Mouse (Mus musculus): ENCODE measurements around the gene Ubl4b. TPM values are rescaled to one million over a fixed set of nuclear protein-coding genes. Genes with fewer than 3 reads are reported as not detected.

Ubl4b gene
- polyA plus RNA-seq (2014; fragmentation: Nextera tagmentation; extraction: Ambion mirVana), result not detected in 2 replicates

DNA sequence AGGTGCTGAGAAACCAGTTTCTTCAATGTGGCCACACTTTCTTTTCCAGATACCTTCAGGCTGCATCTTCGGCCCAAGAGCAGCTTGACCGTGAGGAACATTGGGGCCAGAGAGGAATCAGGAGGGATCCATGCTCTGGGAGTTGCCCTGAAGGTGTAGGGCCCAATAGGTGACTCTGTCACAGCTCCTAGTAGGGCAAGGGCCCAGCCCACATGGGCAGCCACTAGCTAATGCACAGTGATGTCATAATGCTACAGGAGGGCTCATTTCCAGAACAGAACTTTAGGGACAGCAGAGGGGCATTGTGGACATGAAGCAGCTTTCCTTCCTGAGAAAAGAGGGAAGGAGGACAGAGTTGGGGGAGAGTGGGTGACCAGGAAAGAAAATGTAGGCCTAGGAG lies at the start of gene Ubl4b:
Ubl4b (minus strand) TSS at position 232 of the 400 bp plus-strand sequence.
- H3K36me3 ChIP-seq (ENCODE audit: control insufficient read depth, insufficient read depth, low read length), result no peaks in the 10 kb centered on the region
- no peak for ATAC-seq (replicated peaks; ENCODE audit: low FRiP score)
- peak; percentile 33 for DNase-seq (ENCODE audit: low spot score)
- H3K4me3 ChIP-seq (ENCODE audit: low read depth, low read length), result no peak within 1 kb of the TSS
- no peak within 1 kb of the TSS for H3K27ac ChIP-seq (ENCODE audit: low read depth, low read length)
- no peaks in the 10 kb centered on the region for H3K4me1 ChIP-seq (replicated peaks; ENCODE audit: control insufficient read depth, insufficient read depth, low read length)
- no peaks in the 10 kb centered on the region for H3K9me3 ChIP-seq (ENCODE audit: control insufficient read depth, low read length)
- WGBS, result 87% methylated on average over 2 of the region's 2 CpGs
- no peak within 1 kb of the TSS for H3K4me2 ChIP-seq (ENCODE audit: low read depth, low read length, severe bottlenecking)
- no peak within 1 kb of the TSS for H3K9ac ChIP-seq (ENCODE audit: low read length)
- no peaks in the 10 kb centered on the region for H3K27me3 ChIP-seq (ENCODE audit: control insufficient read depth, insufficient read depth, low read length)

DNA sequence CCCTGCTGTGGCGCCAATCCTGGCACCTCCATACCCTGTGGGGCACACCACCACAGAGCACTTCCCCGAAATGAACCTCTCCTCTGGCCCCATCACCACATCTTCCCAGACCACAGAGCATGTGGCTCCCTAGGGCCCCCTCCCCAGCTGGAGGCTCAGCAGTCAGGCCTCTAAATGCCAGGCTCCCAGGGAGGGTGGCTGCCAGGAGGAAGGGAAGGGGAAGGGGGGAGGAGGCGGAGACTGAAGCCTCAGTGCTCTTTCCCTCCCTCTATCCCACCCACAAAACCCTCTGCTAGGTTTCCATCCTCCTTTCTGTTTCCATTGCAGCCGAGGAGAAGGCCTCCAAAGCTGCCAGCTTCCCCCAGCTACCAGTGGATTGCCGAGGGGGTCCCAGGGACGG lies 45.3 kb upstream of the Ubl4b start:
- Histone ChIP-seq H3K9ac (ENCODE audit: low read length) (no peak overlapping the region), H3K36me3 (ENCODE audit: control insufficient read depth, insufficient read depth, low read length) (no peaks in the 10 kb centered on the region), H3K27me3 (ENCODE audit: control insufficient read depth, insufficient read depth, low read length) (peaks cover 49% of the 10 kb centered on the region), H3K27ac (ENCODE audit: low read depth, low read length) (no peak overlapping the region), H3K4me2 (ENCODE audit: low read depth, low read length, severe bottlenecking) (no peak overlapping the region), H3K4me3 (ENCODE audit: low read depth, low read length) (no peak overlapping the region), H3K9me3 (ENCODE audit: control insufficient read depth, low read length) (no peaks in the 10 kb centered on the region), H3K4me1 (replicated peaks; ENCODE audit: control insufficient read depth, insufficient read depth, low read length) (peaks cover 6% of the 10 kb centered on the region; the same call in 1 of the 2 replicates)
- ATAC-seq (replicated peaks; ENCODE audit: low FRiP score) (no peak), DNase-seq (ENCODE audit: low spot score) (no peak)
- 35% methylated on average over 5 of the region's 6 CpGs for WGBS

DNA sequence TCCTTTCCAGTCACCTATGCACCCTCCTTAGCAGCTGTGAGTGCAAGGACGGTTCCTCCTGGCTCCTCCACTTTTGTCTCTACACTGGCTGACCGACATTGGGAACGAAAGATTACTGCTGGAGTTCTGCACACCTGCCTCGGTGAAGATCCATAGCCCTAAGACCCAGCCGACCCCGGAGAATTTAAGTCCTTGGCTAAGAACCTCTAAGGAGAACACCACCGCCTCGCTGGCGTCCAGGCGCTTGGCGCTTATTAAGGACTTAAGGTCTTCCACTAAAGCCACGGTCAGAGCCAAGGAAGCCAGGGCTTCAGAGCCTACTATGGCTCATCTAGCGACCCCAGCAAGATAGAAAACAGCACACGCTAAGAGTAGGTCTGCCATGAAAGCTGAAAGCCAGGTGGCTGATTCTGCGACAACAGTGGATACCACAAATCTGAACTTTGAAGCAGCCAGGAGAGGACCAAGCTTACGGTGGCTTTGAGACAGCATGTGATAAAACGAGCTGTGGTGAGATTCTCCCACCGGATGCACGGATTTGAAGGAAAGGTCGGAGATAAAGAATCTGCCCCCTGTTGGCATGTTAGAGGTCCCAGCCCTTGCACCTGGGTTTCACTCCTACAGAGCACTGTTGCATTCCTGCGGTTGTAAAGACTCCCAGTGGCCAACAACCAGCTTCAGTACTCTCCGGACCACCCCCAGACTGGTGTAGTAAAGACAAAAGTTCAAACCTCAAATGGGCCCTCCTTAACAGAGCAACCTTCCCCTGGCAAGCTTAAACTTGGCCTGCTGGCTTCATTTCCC lies 42.9 kb upstream of the Ubl4b start:
- Histone ChIP-seq H3K4me1 (replicated peaks; ENCODE audit: control insufficient read depth, insufficient read depth, low read length) (peaks cover 10% of the 10 kb centered on the region; the same call in 1 of the 2 replicates), H3K9ac (ENCODE audit: low read length) (no peak overlapping the region), H3K27ac (ENCODE audit: low read depth, low read length) (no peak overlapping the region), H3K9me3 (ENCODE audit: control insufficient read depth, low read length) (no peaks in the 10 kb centered on the region), H3K4me3 (ENCODE audit: low read depth, low read length) (no peak overlapping the region), H3K27me3 (ENCODE audit: control insufficient read depth, insufficient read depth, low read length) (peaks cover 70% of the 10 kb centered on the region), H3K36me3 (ENCODE audit: control insufficient read depth, insufficient read depth, low read length) (no peaks in the 10 kb centered on the region), H3K4me2 (ENCODE audit: low read depth, low read length, severe bottlenecking) (peak overlapping the region; percentile 18; the same call in 1 of the 2 replicates)
- ATAC-seq (replicated peaks; ENCODE audit: low FRiP score), result no peak
- no peak for DNase-seq (ENCODE audit: low spot score)
- 3% methylated on average over 22 of the region's 22 CpGs for WGBS

DNA sequence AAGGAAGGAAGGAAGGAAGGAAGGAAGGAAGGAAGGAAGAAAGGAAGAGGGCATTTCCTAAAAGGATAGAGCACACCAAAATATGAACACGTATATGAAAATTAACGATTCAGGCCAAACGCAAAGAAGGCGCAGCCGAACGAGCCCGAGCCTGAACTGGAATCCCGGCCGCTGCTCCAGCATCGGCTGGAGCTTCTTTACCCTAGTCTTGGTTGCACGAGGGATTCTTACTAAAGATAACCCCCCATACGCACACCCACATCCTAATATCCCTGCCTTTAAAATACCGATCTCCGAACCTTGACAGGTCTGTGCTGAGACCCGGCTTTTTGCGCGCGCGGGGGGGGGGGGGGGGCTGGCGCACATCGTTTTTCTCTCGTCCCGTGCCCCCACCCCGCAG lies 42.3 kb upstream of the Ubl4b start:
- Histone ChIP-seq H3K27me3 (ENCODE audit: control insufficient read depth, insufficient read depth, low read length) (peaks cover 75% of the 10 kb centered on the region), H3K27ac (ENCODE audit: low read depth, low read length) (no peak overlapping the region), H3K9me3 (ENCODE audit: control insufficient read depth, low read length) (no peaks in the 10 kb centered on the region), H3K4me1 (replicated peaks; ENCODE audit: control insufficient read depth, insufficient read depth, low read length) (peaks cover 10% of the 10 kb centered on the region; the same call in 1 of the 2 replicates), H3K4me3 (ENCODE audit: low read depth, low read length) (no peak overlapping the region), H3K36me3 (ENCODE audit: control insufficient read depth, insufficient read depth, low read length) (no peaks in the 10 kb centered on the region), H3K9ac (ENCODE audit: low read length) (no peak overlapping the region), H3K4me2 (ENCODE audit: low read depth, low read length, severe bottlenecking) (peak overlapping the region; percentile 18; the same call in 1 of the 2 replicates)
- DNase-seq (ENCODE audit: low spot score), result no peak
- 3% methylated on average over 21 of the region's 24 CpGs for WGBS
- ATAC-seq (replicated peaks; ENCODE audit: low FRiP score), result no peak

DNA sequence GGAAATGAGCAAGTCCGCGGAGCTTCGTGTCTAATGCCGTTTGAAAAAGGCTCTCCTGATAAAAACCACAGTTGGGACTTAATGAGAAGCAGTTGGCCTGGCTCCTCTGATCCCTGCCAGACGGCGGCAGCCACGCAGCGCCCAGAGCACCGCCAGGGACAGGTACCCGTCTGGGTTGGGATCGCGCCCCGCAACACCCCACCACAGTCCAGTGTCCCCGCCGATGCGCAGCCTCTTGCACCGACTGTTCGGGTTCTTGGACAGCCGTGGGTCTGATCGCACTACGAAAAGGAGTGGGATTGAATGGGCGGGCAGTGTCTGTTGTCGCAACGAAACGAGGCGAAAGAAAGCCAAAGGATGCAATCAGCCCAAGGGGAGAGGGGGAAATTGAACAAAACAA lies 41.7 kb upstream of the Ubl4b start:
- peak; percentile 76 for DNase-seq (ENCODE audit: low spot score)
- Histone ChIP-seq H3K9ac (ENCODE audit: low read length) (no peak overlapping the region), H3K4me3 (ENCODE audit: low read depth, low read length) (peak overlapping the region; percentile 40; the same call in 1 of the 2 replicates), H3K27ac (ENCODE audit: low read depth, low read length) (no peak overlapping the region), H3K4me2 (ENCODE audit: low read depth, low read length, severe bottlenecking) (peak overlapping the region; percentile 27; the same call in 1 of the 2 replicates), H3K27me3 (ENCODE audit: control insufficient read depth, insufficient read depth, low read length) (peaks cover 75% of the 10 kb centered on the region), H3K36me3 (ENCODE audit: control insufficient read depth, insufficient read depth, low read length) (no peaks in the 10 kb centered on the region), H3K4me1 (replicated peaks; ENCODE audit: control insufficient read depth, insufficient read depth, low read length) (peaks cover 10% of the 10 kb centered on the region; the same call in 1 of the 2 replicates), H3K9me3 (ENCODE audit: control insufficient read depth, low read length) (no peaks in the 10 kb centered on the region)
- WGBS, result under 1% methylated on average over 26 of the region's 26 CpGs
- ATAC-seq (replicated peaks; ENCODE audit: low FRiP score), result no peak

DNA sequence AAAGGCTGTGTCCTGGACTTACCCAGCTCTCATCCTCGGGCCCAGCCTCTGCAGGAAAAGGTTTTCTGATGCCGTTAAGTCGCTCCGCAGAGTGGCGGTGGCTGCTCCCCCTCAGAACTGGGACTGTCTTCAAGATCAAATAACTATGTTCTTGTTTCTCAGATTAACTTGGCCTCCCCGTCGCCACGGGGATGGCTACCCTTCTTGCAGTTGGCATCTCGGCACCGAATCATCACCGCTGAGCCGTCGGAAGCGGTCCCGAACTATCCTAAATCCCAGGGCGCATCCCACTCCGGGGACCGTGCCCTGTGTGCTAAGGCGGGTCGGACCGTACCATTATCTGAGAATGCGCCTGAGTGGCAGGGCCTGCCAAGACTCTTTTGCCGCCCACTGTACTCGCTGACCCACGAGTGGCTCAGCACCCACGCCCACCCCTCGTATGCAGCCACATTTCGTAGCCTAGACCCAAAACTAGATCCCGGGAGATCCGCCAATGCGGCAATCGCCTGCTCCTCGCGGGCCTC lies 41.1 kb upstream of the Ubl4b start:
- DNase-seq (ENCODE audit: low spot score), result peak; percentile 70
- Histone ChIP-seq H3K4me2 (ENCODE audit: low read depth, low read length, severe bottlenecking) (peak overlapping the region; percentile 69; the same call in 1 of the 2 replicates), H3K9me3 (ENCODE audit: control insufficient read depth, low read length) (no peaks in the 10 kb centered on the region), H3K27ac (ENCODE audit: low read depth, low read length) (no peak overlapping the region), H3K4me3 (ENCODE audit: low read depth, low read length) (peak overlapping the region; percentile 40), H3K9ac (ENCODE audit: low read length) (peak overlapping the region; percentile 47; the same call in 1 of the 2 replicates), H3K27me3 (ENCODE audit: control insufficient read depth, insufficient read depth, low read length) (peaks cover 75% of the 10 kb centered on the region), H3K4me1 (replicated peaks; ENCODE audit: control insufficient read depth, insufficient read depth, low read length) (peaks cover 10% of the 10 kb centered on the region; the same call in 1 of the 2 replicates), H3K36me3 (ENCODE audit: control insufficient read depth, insufficient read depth, low read length) (no peaks in the 10 kb centered on the region)
- under 1% methylated on average over 34 of the region's 34 CpGs for WGBS
- ATAC-seq (replicated peaks; ENCODE audit: low FRiP score), result 0 out of 2 replicates have a peak, but pooled peaks have one; percentile 14

DNA sequence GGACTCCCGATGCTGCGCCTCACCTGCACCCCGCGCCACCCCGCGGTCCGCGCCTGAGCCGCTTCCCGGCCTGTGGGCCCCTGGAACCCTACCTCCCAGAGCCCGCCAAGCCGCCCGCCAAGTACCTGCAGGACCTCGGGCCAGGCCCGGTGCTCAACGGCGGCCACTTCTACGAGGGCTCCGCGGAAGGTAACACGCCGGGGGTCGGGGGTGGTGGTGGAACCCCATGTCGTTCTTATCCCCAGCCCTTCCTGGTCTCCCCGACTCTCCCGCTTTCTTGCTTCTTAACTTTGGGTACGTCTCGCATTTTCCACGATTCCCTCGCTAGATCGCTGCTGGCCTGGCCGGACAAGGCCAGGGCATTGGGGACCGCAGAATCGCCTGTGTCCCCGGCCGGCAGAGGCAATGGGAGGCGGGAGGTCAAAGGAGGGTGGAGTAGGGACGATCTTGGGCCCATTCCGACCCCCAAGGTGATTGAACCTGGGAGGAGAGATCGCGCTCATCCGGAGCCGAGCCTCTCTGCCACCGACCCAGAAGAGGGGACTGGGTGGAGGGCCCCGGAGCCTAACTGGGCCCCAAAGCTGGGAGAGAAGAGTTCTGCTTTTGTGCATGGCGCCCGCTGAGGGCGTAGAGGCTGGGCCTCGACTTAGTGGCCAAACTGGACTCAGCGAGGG lies 40.5 kb upstream of the Ubl4b start:
- H3K4me3 ChIP-seq (ENCODE audit: low read depth, low read length), result peak overlapping the region; percentile 40
- no peaks in the 10 kb centered on the region for H3K9me3 ChIP-seq (ENCODE audit: control insufficient read depth, low read length)
- DNase-seq (ENCODE audit: low spot score), result peak; percentile 68
- under 1% methylated on average over 50 of the region's 50 CpGs for WGBS
- peak overlapping the region; percentile 69 for H3K4me2 ChIP-seq (ENCODE audit: low read depth, low read length, severe bottlenecking)
- H3K27ac ChIP-seq (ENCODE audit: low read depth, low read length), result 0 out of 2 replicates have a peak overlapping the region, but pooled peaks have one; percentile 25
- H3K9ac ChIP-seq (ENCODE audit: low read length), result peak overlapping the region; percentile 47
- H3K4me1 ChIP-seq (replicated peaks; ENCODE audit: control insufficient read depth, insufficient read depth, low read length), result peaks cover 10% of the 10 kb centered on the region; the same call in 1 of the 2 replicates
- peaks cover 73% of the 10 kb centered on the region for H3K27me3 ChIP-seq (ENCODE audit: control insufficient read depth, insufficient read depth, low read length)
- peak; percentile 38 for ATAC-seq (replicated peaks; ENCODE audit: low FRiP score)
- H3K36me3 ChIP-seq (ENCODE audit: control insufficient read depth, insufficient read depth, low read length), result no peaks in the 10 kb centered on the region

DNA sequence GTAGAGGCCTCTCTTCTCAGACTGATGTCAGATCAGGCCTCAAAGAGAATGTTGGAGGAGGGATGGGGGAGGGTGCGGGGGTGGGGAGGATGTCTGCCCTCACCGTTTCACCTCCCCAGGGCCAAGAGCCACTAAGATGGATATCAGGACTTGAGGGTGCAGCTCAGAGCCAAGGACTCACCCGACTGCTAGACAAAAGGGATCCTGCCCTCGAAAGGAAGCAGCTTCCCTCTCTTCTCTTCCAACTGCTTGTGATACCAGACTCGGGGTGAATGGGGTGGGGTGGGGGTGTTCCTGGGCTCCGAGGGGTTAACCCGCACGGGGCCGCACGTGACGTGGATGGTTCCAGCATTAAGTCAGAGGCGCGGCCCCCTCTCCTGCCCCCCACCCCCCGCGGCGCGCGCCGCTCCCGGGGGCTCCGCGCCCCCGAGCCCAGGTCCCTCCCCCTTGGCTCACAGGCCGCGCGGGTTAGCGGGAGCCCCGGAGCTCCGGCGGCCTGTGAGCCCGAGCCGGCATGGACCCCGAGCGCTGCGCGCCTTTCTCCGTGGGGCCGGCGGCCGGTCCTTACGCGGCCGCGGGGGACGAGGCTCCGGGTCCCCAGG lies 39.9 kb upstream of the Ubl4b start, which contains the start of gene Alx3:
Alx3 (plus strand) TSS at position 370 of the 602 bp plus-strand sequence.
- peak within 1 kb of the TSS; percentile 69 for H3K4me2 ChIP-seq (ENCODE audit: low read depth, low read length, severe bottlenecking)
- H3K9ac ChIP-seq (ENCODE audit: low read length), result peak within 1 kb of the TSS; percentile 47
- H3K36me3 ChIP-seq (ENCODE audit: control insufficient read depth, insufficient read depth, low read length), result no peaks in the 10 kb centered on the region
- H3K9me3 ChIP-seq (ENCODE audit: control insufficient read depth, low read length), result no peaks in the 10 kb centered on the region
- peaks cover 69% of the 10 kb centered on the region for H3K27me3 ChIP-seq (ENCODE audit: control insufficient read depth, insufficient read depth, low read length)
- DNase-seq (ENCODE audit: low spot score) (peak; percentile 70), ATAC-seq (replicated peaks; ENCODE audit: low FRiP score) (peak; percentile 29; the same call in 1 of the 2 replicates)
- peaks cover 10% of the 10 kb centered on the region; the same call in 1 of the 2 replicates for H3K4me1 ChIP-seq (replicated peaks; ENCODE audit: control insufficient read depth, insufficient read depth, low read length)
- H3K4me3 ChIP-seq (ENCODE audit: low read depth, low read length), result peak within 1 kb of the TSS; percentile 40
- WGBS, result under 1% methylated on average over 30 of the region's 46 CpGs
- 0 out of 2 replicates have a peak within 1 kb of the TSS, but pooled peaks have one; percentile 25 for H3K27ac ChIP-seq (ENCODE audit: low read depth, low read length)
